Mouse (Mus musculus) E14TG2a.4 (cell line): ENCODE data around the gene Bcl11a.
"Not testable (repeated sequence)": the region's sequence is repeated elsewhere in the genome, so short reads cannot be mapped to it uniquely, and the experiment has no call there.

ENCODE experiments used
- H3K27me3 ChIP-seq: 2 replicates; pipeline ENCODE4 v1.6.1; 2014; ENCODE audit warnings: low read length, control low read depth; ENCODE audit not compliant: insufficient read depth
- H3K36me3 ChIP-seq: 2 replicates; pipeline ENCODE4 v1.6.1; 2014; ENCODE audit warnings: low read length, control low read depth; ENCODE audit not compliant: insufficient read depth
- H3K4me1 ChIP-seq: replicated peaks from 2 replicates; pipeline ENCODE4 v1.6.1; 2014; ENCODE audit warnings: low read depth, low read length, control low read depth
- H3K4me3 ChIP-seq: replicated peaks from 2 replicates; pipeline ENCODE4 v1.5.1; 2014; ENCODE audit warnings: mild to moderate bottlenecking, low read length
- H3K9me3 ChIP-seq: 2 replicates; pipeline ENCODE4 v1.6.1; 2014; ENCODE audit warnings: low read length, control low read depth
- CTCF ChIP-seq: conservative IDR thresholded peaks from 2 replicates; pipeline ENCODE4 v1.5.1; 2014; ENCODE audit warnings: low read length
- NANOG ChIP-seq: IDR thresholded peaks from 2 replicates; pipeline ENCODE4 v1.6.1; 2014; ENCODE audit warnings: borderline replicate concordance, low read length, mixed read lengths
- POU5F1 ChIP-seq: IDR thresholded peaks from 2 replicates; pipeline ENCODE4 v1.6.1; 2014; ENCODE audit warnings: low read length, borderline replicate concordance

Gene Bcl11a

DNA sequence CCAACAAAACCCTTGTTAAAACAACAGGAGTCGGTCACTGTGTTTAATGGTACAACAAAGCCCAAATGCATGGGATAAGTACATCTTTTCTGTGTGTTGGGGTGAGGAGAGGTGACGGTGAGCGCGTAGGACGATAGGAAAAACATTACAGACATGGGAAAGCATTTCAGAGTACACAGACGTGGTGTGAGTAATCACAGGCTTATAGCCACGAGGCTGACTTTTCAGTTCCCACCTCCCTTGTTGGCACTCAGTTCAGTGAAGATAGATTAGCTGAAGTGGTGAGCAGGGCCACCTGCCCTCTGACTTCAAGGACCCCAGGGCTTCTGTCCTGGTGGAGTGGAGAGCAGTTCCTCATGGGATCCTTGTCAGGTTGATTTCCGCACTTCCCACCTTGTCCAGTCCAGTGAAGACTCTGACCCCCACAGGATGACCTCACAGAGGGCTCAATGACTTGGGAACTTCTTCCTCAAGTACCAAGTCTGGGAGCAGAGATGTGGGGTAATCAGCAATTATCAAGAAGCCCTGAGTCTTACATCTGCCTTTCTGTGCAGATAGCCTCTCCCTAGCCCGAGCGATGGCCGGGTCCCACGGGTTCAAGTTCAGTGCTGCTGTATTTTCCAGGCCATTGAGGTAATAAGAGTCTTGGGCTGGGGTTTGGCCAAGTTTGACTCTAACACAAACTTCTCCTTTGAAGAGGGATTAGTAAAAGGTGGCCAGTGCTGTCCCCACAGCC, 37.3 kb downstream of the Bcl11a start:
- TF ChIP-seq CTCF (no peak), POU5F1 (no peak), NANOG (no peak)
- no peaks in the 10 kb centered on the region for H3K27me3 ChIP-seq
- no peaks in the 10 kb centered on the region for H3K9me3 ChIP-seq
- no peaks in the 10 kb centered on the region for H3K36me3 ChIP-seq
- peaks cover 44% of the 10 kb centered on the region for H3K4me1 ChIP-seq
- H3K4me3 ChIP-seq: no peak overlapping the region

DNA sequence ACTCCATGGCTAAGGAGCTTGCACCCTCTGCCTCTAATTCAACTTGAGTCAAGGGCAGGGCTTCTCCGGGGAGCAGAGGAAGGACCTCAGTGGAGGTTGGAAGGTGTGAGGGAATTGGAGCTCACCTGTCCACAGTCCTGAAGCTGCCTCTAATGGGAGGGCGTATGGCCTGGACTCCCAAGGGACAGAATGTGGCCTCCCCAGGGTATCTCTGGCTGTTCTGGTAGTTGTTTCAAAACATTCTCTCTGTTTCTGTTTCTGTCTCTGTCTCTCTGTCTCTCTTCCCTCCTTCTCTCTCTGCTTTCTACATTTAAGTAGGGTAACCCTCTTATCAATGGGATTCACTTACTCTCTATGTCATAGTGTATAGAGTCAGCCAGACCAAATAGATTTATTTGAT, 38.2 kb downstream of the Bcl11a start:
- no peaks in the 10 kb centered on the region for H3K36me3 ChIP-seq
- no peak overlapping the region for H3K4me3 ChIP-seq
- H3K27me3 ChIP-seq: no peaks in the 10 kb centered on the region
- no peaks in the 10 kb centered on the region for H3K9me3 ChIP-seq
- no peak for TF ChIP-seq CTCF
- peaks cover 42% of the 10 kb centered on the region for H3K4me1 ChIP-seq

DNA sequence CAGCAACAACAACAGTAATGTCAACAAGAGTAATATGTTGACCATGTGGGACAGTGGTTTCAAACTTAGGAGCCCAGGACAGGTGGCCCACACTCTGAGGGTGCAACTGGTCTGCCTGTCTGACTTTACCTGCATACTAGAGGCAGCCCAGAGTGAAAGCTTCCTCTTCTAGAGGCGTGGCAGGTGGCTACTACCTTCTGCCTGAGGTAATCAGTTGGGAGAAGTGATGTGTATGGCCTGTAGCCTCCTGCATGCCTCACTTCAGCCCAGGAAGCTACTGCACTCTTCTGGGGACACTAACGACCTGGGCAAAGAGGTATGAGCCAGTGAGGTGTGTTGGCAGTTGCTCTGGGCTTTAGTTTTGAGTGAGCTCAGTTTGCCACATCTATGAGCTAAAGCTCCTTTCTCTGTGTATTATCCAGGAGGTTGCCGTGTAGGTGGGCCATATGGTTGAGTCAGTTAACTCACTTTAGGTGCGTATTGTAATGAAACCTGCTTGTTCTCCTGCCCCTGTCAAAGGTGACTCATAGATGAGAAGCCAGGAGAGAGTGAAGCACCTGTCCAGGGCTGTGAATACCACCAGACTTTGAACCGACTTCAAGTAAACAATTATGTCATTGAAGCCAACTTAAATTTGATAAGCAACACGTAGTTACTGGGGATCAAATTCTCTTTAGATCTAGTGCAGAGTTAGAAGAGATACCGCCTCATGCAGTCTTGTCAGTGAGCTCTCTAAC, 38.9 kb downstream of the Bcl11a start:
- Histone ChIP-seq H3K27me3 (no peaks in the 10 kb centered on the region), H3K36me3 (no peaks in the 10 kb centered on the region), H3K4me3 (no peak overlapping the region), H3K4me1 (peaks cover 41% of the 10 kb centered on the region), H3K9me3 (no peaks in the 10 kb centered on the region)
- no peak for TF ChIP-seq CTCF
- TF ChIP-seq POU5F1: no peak
- TF ChIP-seq NANOG: no peak

- no peaks in the 10 kb centered on the region for H3K36me3 ChIP-seq
- peaks cover 30% of the 10 kb centered on the region for H3K4me1 ChIP-seq
- no peak for TF ChIP-seq CTCF
- TF ChIP-seq NANOG: no peak
- no peak for TF ChIP-seq POU5F1
- no peak overlapping the region for H3K4me3 ChIP-seq
- no peaks in the 10 kb centered on the region for H3K27me3 ChIP-seq
- H3K9me3 ChIP-seq: no peaks in the 10 kb centered on the region
Observed at GRCm38 (mm10) chr11:24121136-24121535, 43.3 kb downstream of the Bcl11a start.

DNA sequence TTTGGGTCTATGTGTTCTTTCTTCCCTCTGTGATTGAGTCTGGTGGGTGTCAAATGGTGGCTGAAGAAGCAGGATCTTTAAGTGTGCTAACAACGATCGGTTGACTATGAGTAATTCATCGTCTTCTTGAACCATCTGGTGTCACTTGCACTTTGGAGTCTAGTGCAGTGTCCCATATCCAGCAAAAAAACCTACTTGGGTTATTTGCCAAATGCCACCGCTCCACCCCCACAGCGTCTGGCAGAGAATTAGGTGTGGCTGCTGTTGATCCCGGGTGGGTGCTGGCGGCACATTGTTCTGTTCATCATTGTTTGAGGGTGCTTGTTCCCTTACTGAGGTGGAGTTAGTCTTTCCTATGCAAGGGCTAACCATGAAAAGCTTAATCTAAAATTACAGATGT, 45.0 kb downstream of the Bcl11a start:
- H3K4me3 ChIP-seq: no peak overlapping the region
- no peaks in the 10 kb centered on the region for H3K36me3 ChIP-seq
- H3K27me3 ChIP-seq: peaks cover 7% of the 10 kb centered on the region; the same call in 1 of the 2 replicates
- peaks cover 37% of the 10 kb centered on the region for H3K4me1 ChIP-seq
- no peaks in the 10 kb centered on the region for H3K9me3 ChIP-seq
- TF ChIP-seq NANOG: no peak
- no peak for TF ChIP-seq POU5F1
- TF ChIP-seq CTCF: no peak

GRCm38 (mm10) chr11:24123991-24124390, 46.1 kb downstream of the Bcl11a start:
- no peak overlapping the region for H3K4me3 ChIP-seq
- no peak for TF ChIP-seq NANOG
- no peak for TF ChIP-seq POU5F1
- TF ChIP-seq CTCF: no peak
- H3K27me3 ChIP-seq: peaks cover 8% of the 10 kb centered on the region; the same call in 1 of the 2 replicates
- peaks cover 37% of the 10 kb centered on the region for H3K4me1 ChIP-seq
- H3K9me3 ChIP-seq: no peaks in the 10 kb centered on the region
- H3K36me3 ChIP-seq: no peaks in the 10 kb centered on the region

- H3K4me3 ChIP-seq: no peak overlapping the region
- peaks cover 19% of the 10 kb centered on the region; the same call in 1 of the 2 replicates for H3K27me3 ChIP-seq
- H3K9me3 ChIP-seq: no peaks in the 10 kb centered on the region
- H3K4me1 ChIP-seq: peaks cover 39% of the 10 kb centered on the region
- H3K36me3 ChIP-seq: no peaks in the 10 kb centered on the region
- no peak for TF ChIP-seq CTCF
- TF ChIP-seq POU5F1: no peak
- no peak for TF ChIP-seq NANOG
Observed at GRCm38 (mm10) chr11:24125098-24125497, 47.2 kb downstream of the Bcl11a start.

GRCm38 (mm10) chr11:24128001-24128400, 50.1 kb downstream of the Bcl11a start:
- Histone ChIP-seq H3K36me3 (no peaks in the 10 kb centered on the region), H3K9me3 (no peaks in the 10 kb centered on the region), H3K4me3 (no peak overlapping the region), H3K27me3 (peaks cover 19% of the 10 kb centered on the region; the same call in 1 of the 2 replicates), H3K4me1 (peaks cover 21% of the 10 kb centered on the region)
- TF ChIP-seq NANOG (no peak), POU5F1 (no peak), CTCF (no peak)

DNA sequence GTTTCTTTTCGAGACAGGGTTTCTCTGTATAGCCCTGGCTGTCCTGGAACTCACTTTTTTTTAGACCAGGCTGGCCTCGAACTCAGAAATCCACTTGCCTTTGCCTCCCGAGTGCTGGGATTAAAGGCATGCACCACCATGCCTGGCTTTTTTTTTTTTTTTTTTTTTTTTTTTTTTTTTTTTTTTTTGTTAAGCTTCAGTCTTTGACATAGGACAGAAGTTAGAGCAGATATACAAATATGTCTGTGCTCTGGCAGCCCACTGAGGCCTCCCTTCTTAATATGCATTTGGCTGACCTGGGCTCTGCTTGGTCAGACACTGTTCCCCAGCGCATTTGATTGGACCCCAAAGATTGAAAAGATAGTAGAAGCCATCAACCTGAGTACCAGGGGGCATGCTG, 51.0 kb downstream of the Bcl11a start:
- H3K36me3 ChIP-seq, H3K4me3 ChIP-seq, H3K9me3 ChIP-seq: not testable (repeated sequence)
- peaks cover 17% of the 10 kb centered on the region for H3K4me1 ChIP-seq
- H3K27me3 ChIP-seq: peaks cover 19% of the 10 kb centered on the region; the same call in 1 of the 2 replicates
